Mouse (Mus musculus): ENCODE measurements around the gene Prok2. TPM values are rescaled to one million over a fixed set of nuclear protein-coding genes. Genes with fewer than 3 reads are reported as not detected.

The Prok2 gene
- polyA plus RNA-seq, 1 experiment from 2014 or later, result not detected

- H3K27me3 ChIP-seq (replicated peaks; ENCODE audit: control insufficient read depth, insufficient read depth, low read length), result peaks cover 5% of the 10 kb centered on the region
- no peak overlapping the region for H3K27ac ChIP-seq (ENCODE audit: low read depth, low read length)
- no peak for ATAC-seq (replicated peaks; ENCODE audit: low FRiP score)
- no peaks in the 10 kb centered on the region for H3K9me3 ChIP-seq (ENCODE audit: control insufficient read depth, low read length)
- no peak for DNase-seq (ENCODE audit: low spot score)
- no peaks in the 10 kb centered on the region for H3K36me3 ChIP-seq (ENCODE audit: control insufficient read depth, insufficient read depth, low read length)
- 39% methylated on average over 5 of the region's 5 CpGs for WGBS
- no peak overlapping the region for H3K9ac ChIP-seq (ENCODE audit: low read depth, low read length)
- H3K4me1 ChIP-seq (replicated peaks; ENCODE audit: control insufficient read depth, insufficient read depth, low read length), result no peaks in the 10 kb centered on the region
- no peak overlapping the region for H3K4me3 ChIP-seq (ENCODE audit: low read depth, low read length)
- H3K4me2 ChIP-seq, result no peak overlapping the region
Measured at GRCm38 (mm10) chr6:99684899-99685298, 41.3 kb downstream of the Prok2 start.

GRCm38 (mm10) chr6:99683974-99684373 is 42.2 kb downstream of the Prok2 start:
- H3K4me1 ChIP-seq (replicated peaks; ENCODE audit: control insufficient read depth, insufficient read depth, low read length), result no peaks in the 10 kb centered on the region
- no peak overlapping the region for H3K9ac ChIP-seq (ENCODE audit: low read depth, low read length)
- no peaks in the 10 kb centered on the region for H3K9me3 ChIP-seq (ENCODE audit: control insufficient read depth, low read length)
- no peak for DNase-seq (ENCODE audit: low spot score)
- no peak overlapping the region for H3K27ac ChIP-seq (ENCODE audit: low read depth, low read length)
- no peak overlapping the region for H3K4me3 ChIP-seq (ENCODE audit: low read depth, low read length)
- no peak for ATAC-seq (replicated peaks; ENCODE audit: low FRiP score)
- 85% methylated on average over 5 of the region's 5 CpGs for WGBS
- H3K27me3 ChIP-seq (replicated peaks; ENCODE audit: control insufficient read depth, insufficient read depth, low read length), result peaks cover 3% of the 10 kb centered on the region; the same call in 1 of the 2 replicates
- H3K4me2 ChIP-seq, result no peak overlapping the region
- H3K36me3 ChIP-seq (ENCODE audit: control insufficient read depth, insufficient read depth, low read length), result no peaks in the 10 kb centered on the region

GRCm38 (mm10) chr6:99678108-99678507 is 48.1 kb downstream of the Prok2 start:
- no peak overlapping the region for H3K4me3 ChIP-seq (ENCODE audit: low read depth, low read length)
- H3K36me3 ChIP-seq (ENCODE audit: control insufficient read depth, insufficient read depth, low read length), result no peaks in the 10 kb centered on the region
- ATAC-seq (replicated peaks; ENCODE audit: low FRiP score) (no peak), DNase-seq (ENCODE audit: low spot score) (no peak)
- H3K9me3 ChIP-seq (ENCODE audit: control insufficient read depth, low read length), result no peaks in the 10 kb centered on the region
- no peaks in the 10 kb centered on the region; the same call in 1 of the 2 replicates for H3K27me3 ChIP-seq (replicated peaks; ENCODE audit: control insufficient read depth, insufficient read depth, low read length)
- no peak overlapping the region for H3K27ac ChIP-seq (ENCODE audit: low read depth, low read length)
- no peak overlapping the region for H3K4me2 ChIP-seq
- H3K9ac ChIP-seq (ENCODE audit: low read depth, low read length), result no peak overlapping the region
- 84% methylated on average over 11 of the region's 11 CpGs for WGBS
- no peaks in the 10 kb centered on the region for H3K4me1 ChIP-seq (replicated peaks; ENCODE audit: control insufficient read depth, insufficient read depth, low read length)

- ATAC-seq (replicated peaks; ENCODE audit: low FRiP score) (no peak), DNase-seq (ENCODE audit: low spot score) (no peak)
- 80% methylated on average over 8 of the region's 8 CpGs for WGBS
- Histone ChIP-seq H3K27me3 (replicated peaks; ENCODE audit: control insufficient read depth, insufficient read depth, low read length) (no peaks in the 10 kb centered on the region; the same call in 1 of the 2 replicates), H3K4me2 (no peak overlapping the region), H3K27ac (ENCODE audit: low read depth, low read length) (no peak overlapping the region), H3K4me1 (replicated peaks; ENCODE audit: control insufficient read depth, insufficient read depth, low read length) (no peaks in the 10 kb centered on the region), H3K4me3 (ENCODE audit: low read depth, low read length) (no peak overlapping the region), H3K36me3 (ENCODE audit: control insufficient read depth, insufficient read depth, low read length) (no peaks in the 10 kb centered on the region), H3K9me3 (ENCODE audit: control insufficient read depth, low read length) (no peaks in the 10 kb centered on the region), H3K9ac (ENCODE audit: low read depth, low read length) (no peak overlapping the region)
Measured at GRCm38 (mm10) chr6:99677325-99677724, 48.9 kb downstream of the Prok2 start.

- DNase-seq (ENCODE audit: low spot score) (no peak), ATAC-seq (replicated peaks; ENCODE audit: low FRiP score) (no peak)
- H3K4me3 ChIP-seq (ENCODE audit: low read depth, low read length), result no peak overlapping the region
- 73% methylated on average over 4 of the region's 4 CpGs for WGBS
- H3K4me1 ChIP-seq (replicated peaks; ENCODE audit: control insufficient read depth, insufficient read depth, low read length), result no peaks in the 10 kb centered on the region
- no peak overlapping the region for H3K9ac ChIP-seq (ENCODE audit: low read depth, low read length)
- no peaks in the 10 kb centered on the region for H3K36me3 ChIP-seq (ENCODE audit: control insufficient read depth, insufficient read depth, low read length)
- no peaks in the 10 kb centered on the region; the same call in 1 of the 2 replicates for H3K27me3 ChIP-seq (replicated peaks; ENCODE audit: control insufficient read depth, insufficient read depth, low read length)
- no peaks in the 10 kb centered on the region for H3K9me3 ChIP-seq (ENCODE audit: control insufficient read depth, low read length)
- H3K27ac ChIP-seq (ENCODE audit: low read depth, low read length), result no peak overlapping the region
- no peak overlapping the region for H3K4me2 ChIP-seq
Measured at GRCm38 (mm10) chr6:99674482-99674881, 51.7 kb downstream of the Prok2 start.

GRCm38 (mm10) chr6:99671768-99672167 is 54.4 kb downstream of the Prok2 start:
- no peak for ATAC-seq (replicated peaks; ENCODE audit: low FRiP score)
- Histone ChIP-seq H3K36me3 (ENCODE audit: control insufficient read depth, insufficient read depth, low read length) (no peaks in the 10 kb centered on the region), H3K27ac (ENCODE audit: low read depth, low read length) (no peak overlapping the region), H3K9me3 (ENCODE audit: control insufficient read depth, low read length) (no peaks in the 10 kb centered on the region), H3K9ac (ENCODE audit: low read depth, low read length) (no peak overlapping the region), H3K4me2 (no peak overlapping the region), H3K27me3 (replicated peaks; ENCODE audit: control insufficient read depth, insufficient read depth, low read length) (peaks cover 7% of the 10 kb centered on the region), H3K4me3 (ENCODE audit: low read depth, low read length) (no peak overlapping the region), H3K4me1 (replicated peaks; ENCODE audit: control insufficient read depth, insufficient read depth, low read length) (no peaks in the 10 kb centered on the region; the same call in 1 of the 2 replicates)
- WGBS, result 64% methylated on average over 3 of the region's 3 CpGs
- no peak for DNase-seq (ENCODE audit: low spot score)

GRCm38 (mm10) chr6:99670481-99671119 is 55.6 kb downstream of the Prok2 start:
- no peaks in the 10 kb centered on the region for H3K9me3 ChIP-seq (ENCODE audit: control insufficient read depth, low read length)
- DNase-seq (ENCODE audit: low spot score) (no peak), ATAC-seq (replicated peaks; ENCODE audit: low FRiP score) (no peak)
- 77% methylated on average over 7 of the region's 7 CpGs for WGBS
- no peak overlapping the region for H3K4me3 ChIP-seq (ENCODE audit: low read depth, low read length)
- H3K27me3 ChIP-seq (replicated peaks; ENCODE audit: control insufficient read depth, insufficient read depth, low read length), result peaks cover 17% of the 10 kb centered on the region
- peaks cover 3% of the 10 kb centered on the region; the same call in 1 of the 2 replicates for H3K4me1 ChIP-seq (replicated peaks; ENCODE audit: control insufficient read depth, insufficient read depth, low read length)
- no peak overlapping the region for H3K4me2 ChIP-seq
- no peak overlapping the region for H3K27ac ChIP-seq (ENCODE audit: low read depth, low read length)
- H3K36me3 ChIP-seq (ENCODE audit: control insufficient read depth, insufficient read depth, low read length), result no peaks in the 10 kb centered on the region
- no peak overlapping the region for H3K9ac ChIP-seq (ENCODE audit: low read depth, low read length)

GRCm38 (mm10) chr6:99669481-99670325 is 56.5 kb downstream of the Prok2 start:
- no peak overlapping the region for H3K9ac ChIP-seq (ENCODE audit: low read depth, low read length)
- no peak overlapping the region for H3K27ac ChIP-seq (ENCODE audit: low read depth, low read length)
- H3K36me3 ChIP-seq (ENCODE audit: control insufficient read depth, insufficient read depth, low read length), result no peaks in the 10 kb centered on the region
- DNase-seq (ENCODE audit: low spot score), result no peak
- H3K4me2 ChIP-seq, result no peak overlapping the region
- peaks cover 21% of the 10 kb centered on the region for H3K27me3 ChIP-seq (replicated peaks; ENCODE audit: control insufficient read depth, insufficient read depth, low read length)
- H3K9me3 ChIP-seq (ENCODE audit: control insufficient read depth, low read length), result no peaks in the 10 kb centered on the region
- ATAC-seq (replicated peaks; ENCODE audit: low FRiP score), result no peak
- peaks cover 3% of the 10 kb centered on the region; the same call in 1 of the 2 replicates for H3K4me1 ChIP-seq (replicated peaks; ENCODE audit: control insufficient read depth, insufficient read depth, low read length)
- 50% methylated on average over 5 of the region's 5 CpGs for WGBS
- H3K4me3 ChIP-seq (ENCODE audit: low read depth, low read length), result no peak overlapping the region

All from liver, embryonic 11.5 days (tissue).